Mouse (Mus musculus) liver, postnatal 0 days (tissue): ENCODE measurements at regions not wholly inside any gene's neighbourhood (a gene's known extent, or its start where the extent isn't known, plus 50 kb on each side); places are given as distances from the start of the nearest gene placed in this dataset.

Source experiments
- ATAC-seq: fragments of 200-750 bp; cut with Nextera tagmentation; 2 replicates; pipeline ENCODE4 v1.8.0; 2017; ENCODE audit warnings: mild to moderate bottlenecking, moderate library complexity
- DNase-seq: peaks from one replicate; pipeline ENCODE4 v3.0.0-alpha.2; 2016
- H3K27ac ChIP-seq: fragments of 300-500 bp; sonication (generic); 2 replicates; pipeline ENCODE4 v1.5.1; 2014; ENCODE audit warnings: antibody characterized with exemption, moderate library complexity, mild to moderate bottlenecking, low read depth
- H3K27me3 ChIP-seq: fragments of 300-500 bp; sonication (generic); 2 replicates; pipeline ENCODE4 v1.6.1; 2014; ENCODE audit warnings: low read length, control low read depth, mixed read lengths; ENCODE audit not compliant: insufficient read depth
- H3K36me3 ChIP-seq: fragments of 300-500 bp; sonication (generic); replicated peaks from 2 replicates; pipeline ENCODE4 v1.6.1; 2014; ENCODE audit warnings: mild to moderate bottlenecking, control low read depth, low read length, moderate library complexity, mixed read lengths; ENCODE audit not compliant: insufficient read depth
- H3K4me1 ChIP-seq: fragments of 300-500 bp; sonication (generic); 2 replicates; pipeline ENCODE4 v1.6.1; 2014; ENCODE audit warnings: antibody characterized with exemption, mild to moderate bottlenecking, control low read depth; ENCODE audit not compliant: insufficient read depth
- H3K4me2 ChIP-seq: fragments of 300-500 bp; sonication (generic); 2 replicates; pipeline ENCODE4 v1.6.1; 2014; ENCODE audit warnings: low read depth, mild to moderate bottlenecking, low read length, moderate library complexity, mixed read lengths
- H3K4me3 ChIP-seq: fragments of 300-500 bp; sonication (generic); 2 replicates; pipeline ENCODE4 v1.5.1; 2014; ENCODE audit warnings: low read depth, low read length
- H3K9ac ChIP-seq: fragments of 300-500 bp; sonication (generic); replicated peaks from 2 replicates; pipeline ENCODE4 v1.6.1; 2014; ENCODE audit warnings: mild to moderate bottlenecking, moderate library complexity
- H3K9me3 ChIP-seq: fragments of 300-500 bp; sonication (generic); 2 replicates; pipeline ENCODE4 v1.6.1; 2016; ENCODE audit warnings: mild to moderate bottlenecking, control low read depth, low read length, mixed read lengths
- CTCF ChIP-seq: sonication (generic); IDR thresholded peaks from 2 replicates; pipeline ENCODE4 v1.5.1; 2016; ENCODE audit warnings: antibody characterized with exemption, low read depth
- EP300 ChIP-seq: IDR thresholded peaks from 2 replicates; pipeline ENCODE4 v1.6.1; 2016; ENCODE audit warnings: antibody characterized with exemption, low read depth, mild to moderate bottlenecking
- WGBS: fragments of 180-500 bp; shearing (Covaris S2); extraction: QIAGEN DNeasy Blood & Tissue Kit; methylation state at CpG from one replicate; pipeline ENCODE4 v1.1.7; 2014; ENCODE audit not compliant: insufficient replicate concordance; 5-methylcytosine and 5-hydroxymethylcytosine counted together

- Histone ChIP-seq H3K27ac (no peak overlapping the region), H3K4me3 (no peak overlapping the region), H3K9ac (no peak overlapping the region), H3K4me1 (peaks cover under 1% of the 10 kb centered on the region), H3K4me2 (no peak overlapping the region), H3K36me3 (no peaks in the 10 kb centered on the region), H3K9me3 (no peaks in the 10 kb centered on the region), H3K27me3 (0 out of 2 replicates have a peak, but pooled peaks cover 3% of the 10 kb centered on the region)
- ATAC-seq (no peak), DNase-seq (no peak)
- WGBS: 57% methylated on average over 10 of the region's 10 CpGs
- TF ChIP-seq EP300 (no peak), CTCF (no peak)
Measured at GRCm38 (mm10) chr11:112979413-112979812, 197.4 kb downstream of the Sox9 start.

DNA sequence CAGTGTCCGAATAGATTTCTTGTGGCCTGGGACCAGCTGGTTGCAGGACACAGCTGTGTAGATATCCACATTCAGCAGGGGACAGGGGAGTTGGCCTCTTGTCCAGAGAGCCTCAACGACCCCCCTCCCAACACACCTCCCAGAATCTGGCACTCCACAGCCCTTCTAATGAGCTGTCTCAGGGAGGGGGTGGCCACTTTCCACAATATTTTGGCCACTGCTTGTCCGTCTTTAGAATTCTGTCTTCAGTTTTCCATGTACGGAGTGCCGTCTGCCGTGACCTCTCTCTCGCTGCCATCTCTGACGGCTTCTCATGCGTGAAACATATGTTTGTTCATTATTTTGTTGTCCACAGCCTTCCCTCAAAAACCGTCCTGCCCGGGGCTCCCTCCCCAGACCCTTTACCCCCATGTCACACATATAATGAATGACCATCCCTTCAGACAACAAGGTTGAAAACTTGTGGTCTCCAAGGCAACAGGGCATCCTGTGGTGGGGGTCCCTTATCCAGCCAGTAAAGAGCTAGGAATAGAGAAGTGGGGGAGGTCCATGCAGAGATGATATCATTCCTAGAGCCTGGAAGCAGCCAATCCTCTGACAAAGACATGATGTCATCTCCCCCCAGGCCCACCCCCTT, 200.3 kb downstream of the Sox9 start:
- no peak for TF ChIP-seq EP300
- no peak for TF ChIP-seq CTCF
- DNase-seq (no peak), ATAC-seq (no peak)
- Histone ChIP-seq H3K27ac (no peak overlapping the region), H3K36me3 (no peaks in the 10 kb centered on the region), H3K9ac (no peak overlapping the region), H3K4me3 (no peak overlapping the region), H3K4me2 (no peak overlapping the region), H3K27me3 (no peaks in the 10 kb centered on the region), H3K9me3 (no peaks in the 10 kb centered on the region), H3K4me1 (peaks cover 7% of the 10 kb centered on the region)
- WGBS: 75% methylated on average over 11 of the region's 11 CpGs

DNA sequence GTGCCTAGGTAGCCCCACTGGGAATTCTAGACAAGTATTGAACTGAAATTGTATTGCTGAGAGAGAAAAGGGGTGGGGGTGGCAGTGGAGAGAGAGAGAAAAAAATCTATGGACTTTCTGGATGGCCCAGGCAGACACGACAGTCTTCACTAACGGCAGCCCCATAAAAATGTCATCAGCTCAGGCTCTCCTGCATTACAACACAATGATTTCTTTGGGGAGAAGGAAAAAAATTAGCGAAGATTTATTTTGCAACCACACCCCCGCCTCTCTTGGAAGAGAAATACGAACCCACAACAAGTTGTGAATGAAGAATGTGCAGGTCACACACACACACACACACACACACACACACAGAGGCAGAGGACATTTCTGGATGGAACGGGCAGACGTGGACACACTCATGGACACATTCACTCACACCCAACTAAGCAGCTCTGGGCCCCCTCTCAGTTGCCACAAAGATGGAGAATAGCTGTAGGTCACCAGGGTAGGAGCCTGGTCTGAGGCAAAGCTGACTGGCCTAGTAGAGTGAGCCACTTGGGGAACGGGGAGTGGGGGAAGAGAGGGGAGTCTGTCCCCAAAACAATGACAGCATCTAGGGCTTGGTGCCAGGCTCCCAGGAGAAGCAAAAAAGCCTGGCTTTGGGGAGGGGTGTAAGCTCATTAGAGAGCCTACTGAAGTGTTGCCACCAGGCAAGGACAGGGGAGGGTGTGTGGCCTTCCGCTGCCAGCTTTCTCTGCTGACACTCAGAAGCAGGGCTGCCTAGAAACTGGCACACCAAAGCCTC, 201.0 kb downstream of the Sox9 start:
- Histone ChIP-seq H3K27ac (no peak overlapping the region), H3K4me3 (no peak overlapping the region), H3K36me3 (no peaks in the 10 kb centered on the region), H3K9ac (no peak overlapping the region), H3K4me2 (no peak overlapping the region), H3K27me3 (no peaks in the 10 kb centered on the region), H3K4me1 (peaks cover 7% of the 10 kb centered on the region), H3K9me3 (no peaks in the 10 kb centered on the region)
- whole genome bisulfite sequencing: 81% methylated on average over 9 of the region's 9 CpGs
- TF ChIP-seq EP300 (no peak), CTCF (no peak)
- no peak for DNase-seq
- ATAC-seq: no peak

GRCm38 (mm10) chr11:112986029-112986573, 204.1 kb downstream of the Sox9 start:
- Histone ChIP-seq H3K36me3 (no peaks in the 10 kb centered on the region), H3K9ac (no peak overlapping the region), H3K4me1 (peaks cover 7% of the 10 kb centered on the region; the same call in 1 of the 2 replicates), H3K27me3 (no peaks in the 10 kb centered on the region), H3K4me2 (no peak overlapping the region), H3K9me3 (no peaks in the 10 kb centered on the region), H3K27ac (no peak overlapping the region), H3K4me3 (no peak overlapping the region)
- no peak for DNase-seq
- no peak for ATAC-seq
- WGBS: 72% methylated on average over 9 of the region's 9 CpGs
- TF ChIP-seq EP300: no peak
- no peak for TF ChIP-seq CTCF

GRCm38 (mm10) chr11:112987782-112988181, 205.8 kb downstream of the Sox9 start:
- H3K27me3 ChIP-seq: no peaks in the 10 kb centered on the region
- no peak for DNase-seq
- no peak overlapping the region for H3K4me3 ChIP-seq
- no peaks in the 10 kb centered on the region for H3K9me3 ChIP-seq
- H3K36me3 ChIP-seq: no peaks in the 10 kb centered on the region
- TF ChIP-seq EP300 (no peak), CTCF (no peak)
- H3K4me2 ChIP-seq: no peak overlapping the region
- WGBS: 63% methylated on average over 7 of the region's 7 CpGs
- H3K4me1 ChIP-seq: peaks cover 7% of the 10 kb centered on the region; the same call in 1 of the 2 replicates
- no peak overlapping the region for H3K27ac ChIP-seq
- no peak for ATAC-seq
- no peak overlapping the region for H3K9ac ChIP-seq

- Histone ChIP-seq H3K36me3 (no peaks in the 10 kb centered on the region), H3K27ac (no peak overlapping the region), H3K4me2 (no peak overlapping the region), H3K9me3 (no peaks in the 10 kb centered on the region), H3K4me3 (no peak overlapping the region), H3K9ac (no peak overlapping the region), H3K4me1 (peaks cover 7% of the 10 kb centered on the region; the same call in 1 of the 2 replicates), H3K27me3 (no peaks in the 10 kb centered on the region)
- WGBS: 52% methylated on average over 1 of the region's 1 CpGs
- ATAC-seq (no peak), DNase-seq (no peak)
- TF ChIP-seq EP300: no peak
- no peak for TF ChIP-seq CTCF
Measured at GRCm38 (mm10) chr11:112988900-112989299, 206.9 kb downstream of the Sox9 start.
